Mouse (Mus musculus) neural tube, embryonic 11.5 days (tissue): ENCODE measurements at regions not wholly inside any gene's neighbourhood (a gene's known extent, or its start where the extent isn't known, plus 50 kb on each side); places are given as distances from the start of the nearest gene placed in this dataset.

Experiments used
- ATAC-seq: fragments of 200-750 bp; cut with Nextera tagmentation; 2 replicates; pipeline ENCODE4 v1.8.0; 2017; ENCODE audit warnings: moderate number of reproducible peaks, mild to moderate bottlenecking, moderate TSS enrichment, moderate library complexity; ENCODE audit not compliant: insufficient read depth, low FRiP score, low TSS enrichment
- DNase-seq: peaks from one replicate; pipeline ENCODE4 v3.0.0-alpha.2; 2015; ENCODE audit warnings: low spot score
- H3K27ac ChIP-seq: fragments of 300-500 bp; sonication (generic); 2 replicates; pipeline ENCODE4 v1.5.1; 2014; ENCODE audit warnings: low read depth, mild to moderate bottlenecking, low read length
- H3K27me3 ChIP-seq: fragments of 300-500 bp; sonication (generic); 2 replicates; pipeline ENCODE4 v1.6.1; 2014; ENCODE audit warnings: mild to moderate bottlenecking, low read length, mixed read lengths; ENCODE audit not compliant: control insufficient read depth, insufficient read depth
- H3K36me3 ChIP-seq: fragments of 300-500 bp; sonication (generic); 2 replicates; pipeline ENCODE4 v1.6.1; 2014; ENCODE audit warnings: mild to moderate bottlenecking, low read length, moderate library complexity, mixed read lengths; ENCODE audit not compliant: control insufficient read depth, insufficient read depth
- H3K4me1 ChIP-seq: fragments of 300-500 bp; sonication (generic); 2 replicates; pipeline ENCODE4 v1.6.1; 2014; ENCODE audit warnings: low read length, mixed read lengths; ENCODE audit not compliant: control insufficient read depth, insufficient read depth
- H3K4me2 ChIP-seq: fragments of 300-500 bp; sonication (generic); 2 replicates; pipeline ENCODE4 v1.6.1; 2014; ENCODE audit warnings: low read depth, mild to moderate bottlenecking, moderate library complexity
- H3K4me3 ChIP-seq: fragments of 300-500 bp; sonication (generic); 2 replicates; pipeline ENCODE4 v1.5.1; 2014; ENCODE audit warnings: low read depth, low read length
- H3K9ac ChIP-seq: fragments of 300-500 bp; sonication (generic); 2 replicates; pipeline ENCODE4 v1.6.1; 2014; ENCODE audit warnings: mild to moderate bottlenecking, low read length
- H3K9me3 ChIP-seq: fragments of 300-500 bp; sonication (generic); 2 replicates; pipeline ENCODE4 v1.6.1; 2016; ENCODE audit warnings: low read length; ENCODE audit not compliant: control insufficient read depth
- WGBS: fragments of 180-500 bp; shearing (Covaris S2); extraction: QIAGEN DNeasy Blood & Tissue Kit; methylation state at CpG from one replicate; pipeline ENCODE4 v1.1.7; 2014; 5-methylcytosine and 5-hydroxymethylcytosine counted together

DNA sequence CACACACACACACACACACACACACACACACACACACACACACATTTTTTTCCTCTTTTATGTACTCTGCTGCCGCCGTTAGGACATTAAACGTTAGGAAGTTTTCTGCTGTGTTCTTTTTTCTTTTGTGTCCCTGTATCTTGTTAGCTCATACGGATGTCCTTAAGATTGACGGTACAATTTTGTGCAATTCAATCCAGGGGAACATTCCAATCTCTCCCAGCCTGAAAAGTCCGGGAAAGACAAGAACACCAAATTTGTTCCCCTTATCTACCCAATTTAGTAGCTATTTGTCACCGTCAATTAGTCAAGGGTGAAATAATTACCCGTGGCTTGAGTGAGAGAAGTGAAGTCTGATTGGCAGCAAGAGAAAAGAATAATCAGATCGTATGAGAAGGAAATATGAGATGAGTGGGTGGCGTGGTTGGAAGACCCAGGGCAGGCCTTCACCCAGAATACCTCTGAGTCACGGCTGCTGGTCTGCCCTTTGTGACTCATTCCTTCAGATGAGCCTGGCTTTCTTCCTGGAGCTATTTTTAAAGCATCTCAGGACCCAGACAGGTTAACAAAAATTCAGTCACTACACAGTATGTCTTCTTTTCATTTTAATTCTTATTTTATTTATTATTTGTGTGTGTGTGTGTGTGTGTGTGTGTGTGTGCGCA, 318.4 kb downstream of the Insig2 start:
- Histone ChIP-seq H3K4me3 (no peak overlapping the region), H3K4me1 (no peaks in the 10 kb centered on the region), H3K27me3 (no peaks in the 10 kb centered on the region), H3K27ac (no peak overlapping the region), H3K9me3 (no peaks in the 10 kb centered on the region), H3K9ac (no peak overlapping the region), H3K36me3 (no peaks in the 10 kb centered on the region), H3K4me2 (no peak overlapping the region)
- DNase-seq: no peak
- no peak for ATAC-seq
- whole genome bisulfite sequencing: 60% methylated on average over 12 of the region's 12 CpGs

DNA sequence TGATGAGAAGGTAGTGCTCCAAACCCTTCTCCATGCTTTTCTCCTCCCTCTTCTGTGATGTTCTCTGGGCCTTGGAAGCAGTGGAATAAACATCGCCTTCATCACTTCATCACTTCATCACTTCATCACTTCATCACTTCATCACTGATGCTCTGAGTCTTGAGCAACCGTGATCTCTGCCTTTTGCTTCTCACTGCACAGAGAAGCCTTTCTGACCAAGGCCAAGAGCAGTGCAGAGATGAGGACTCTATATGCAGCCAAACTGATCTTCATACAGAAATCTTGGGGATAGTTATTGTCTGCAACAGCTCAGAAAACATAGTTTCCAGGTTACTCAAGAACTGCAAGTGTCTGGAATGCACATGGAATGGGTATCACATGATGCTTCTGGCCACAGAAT, 303.0 kb downstream of the Insig2 start:
- no peaks in the 10 kb centered on the region for H3K4me1 ChIP-seq
- H3K36me3 ChIP-seq: no peaks in the 10 kb centered on the region
- H3K9me3 ChIP-seq: no peaks in the 10 kb centered on the region
- H3K4me2 ChIP-seq: no peak overlapping the region
- ATAC-seq: no peak
- no peak overlapping the region for H3K4me3 ChIP-seq
- no peaks in the 10 kb centered on the region for H3K27me3 ChIP-seq
- DNase-seq: no peak
- H3K27ac ChIP-seq: no peak overlapping the region
- H3K9ac ChIP-seq: no peak overlapping the region
- WGBS: 96% methylated on average over 2 of the region's 2 CpGs

DNA sequence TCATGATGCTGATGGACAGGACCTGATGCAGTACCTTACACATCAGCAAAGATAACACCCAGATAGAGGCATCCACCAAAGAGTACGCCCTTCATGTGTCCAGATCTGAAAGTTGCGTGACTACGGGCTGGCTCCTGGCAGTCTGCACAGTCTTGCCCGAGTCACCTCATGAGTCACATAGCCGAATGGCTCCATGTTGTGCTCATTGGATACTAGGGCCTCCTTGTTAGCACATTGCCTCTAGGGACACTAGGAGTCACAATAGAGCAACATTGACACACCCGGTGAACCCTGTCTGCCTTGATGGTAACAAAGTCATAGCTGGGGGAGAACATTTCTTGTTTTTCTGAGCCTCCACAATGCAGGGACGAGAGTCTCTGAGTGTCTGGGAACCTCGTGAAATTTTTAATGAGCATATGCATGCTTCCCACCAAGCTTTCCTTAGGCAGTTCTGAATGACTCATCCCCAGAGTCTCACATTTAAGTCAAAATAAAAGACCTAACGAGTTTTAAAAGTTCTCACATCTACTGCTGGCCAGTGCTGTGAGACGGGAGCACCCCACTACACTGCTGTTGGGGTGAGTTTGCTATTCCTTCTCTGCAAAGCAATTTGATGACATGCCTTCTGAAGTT, 297.5 kb downstream of the Insig2 start:
- H3K9ac ChIP-seq: no peak overlapping the region
- no peaks in the 10 kb centered on the region for H3K9me3 ChIP-seq
- no peaks in the 10 kb centered on the region for H3K27me3 ChIP-seq
- DNase-seq (no peak), ATAC-seq (no peak)
- no peak overlapping the region for H3K4me2 ChIP-seq
- H3K27ac ChIP-seq: no peak overlapping the region
- no peaks in the 10 kb centered on the region for H3K36me3 ChIP-seq
- H3K4me3 ChIP-seq: no peak overlapping the region
- H3K4me1 ChIP-seq: no peaks in the 10 kb centered on the region
- WGBS: 90% methylated on average over 10 of the region's 10 CpGs

DNA sequence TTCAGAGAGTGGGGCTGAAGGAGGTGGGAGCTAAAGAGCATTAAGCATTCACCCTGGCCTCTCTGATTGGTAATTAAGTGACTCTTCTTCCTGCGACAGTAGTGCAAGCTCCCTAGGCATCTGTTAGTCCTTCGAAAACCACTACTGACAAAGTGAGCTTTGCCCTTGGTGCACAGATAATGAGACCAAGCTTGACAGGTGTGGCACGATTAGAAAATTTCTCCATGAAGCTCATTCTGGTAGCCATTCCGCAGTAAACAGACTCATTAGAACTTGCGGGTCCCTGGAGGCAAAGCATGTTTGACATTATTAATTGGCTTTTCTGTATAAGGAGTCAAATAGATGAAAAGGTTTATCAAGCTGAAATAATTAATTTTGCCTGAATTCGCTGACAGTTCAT, 285.8 kb downstream of the Insig2 start:
- Histone ChIP-seq H3K36me3 (no peaks in the 10 kb centered on the region), H3K4me2 (no peak overlapping the region), H3K4me3 (no peak overlapping the region), H3K27me3 (no peaks in the 10 kb centered on the region; the same call in 1 of the 2 replicates), H3K9me3 (no peaks in the 10 kb centered on the region), H3K9ac (no peak overlapping the region), H3K27ac (no peak overlapping the region), H3K4me1 (0 out of 2 replicates have a peak, but pooled peaks cover 3% of the 10 kb centered on the region)
- no peak for ATAC-seq
- 83% methylated on average over 6 of the region's 6 CpGs for WGBS
- DNase-seq: no peak

DNA sequence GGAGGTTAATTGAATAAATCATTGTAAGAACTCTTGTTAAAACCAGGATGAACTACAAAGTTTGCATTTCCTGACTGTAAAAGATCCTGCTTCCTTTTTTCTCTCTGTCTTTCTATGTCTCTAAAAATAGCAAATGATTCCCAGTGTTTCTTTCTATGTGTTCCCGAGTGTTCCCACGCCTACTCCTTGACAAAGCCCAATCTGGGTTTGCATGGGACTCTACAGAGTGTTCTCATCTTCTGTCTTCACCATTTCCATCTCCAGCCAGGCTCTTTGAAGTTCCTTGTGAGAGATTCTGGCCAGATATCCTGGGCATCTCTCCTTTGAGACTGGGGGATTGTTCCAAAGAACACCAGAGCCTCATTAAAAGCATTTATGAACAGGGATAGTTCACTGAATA, 285.0 kb downstream of the Insig2 start:
- no peak for ATAC-seq
- 87% methylated on average over 2 of the region's 2 CpGs for WGBS
- H3K36me3 ChIP-seq: no peaks in the 10 kb centered on the region
- no peak overlapping the region for H3K4me2 ChIP-seq
- H3K27ac ChIP-seq: no peak overlapping the region
- no peaks in the 10 kb centered on the region; the same call in 1 of the 2 replicates for H3K27me3 ChIP-seq
- H3K4me1 ChIP-seq: 0 out of 2 replicates have a peak, but pooled peaks cover 3% of the 10 kb centered on the region
- H3K9ac ChIP-seq: no peak overlapping the region
- no peaks in the 10 kb centered on the region for H3K9me3 ChIP-seq
- no peak overlapping the region for H3K4me3 ChIP-seq
- DNase-seq: no peak

DNA sequence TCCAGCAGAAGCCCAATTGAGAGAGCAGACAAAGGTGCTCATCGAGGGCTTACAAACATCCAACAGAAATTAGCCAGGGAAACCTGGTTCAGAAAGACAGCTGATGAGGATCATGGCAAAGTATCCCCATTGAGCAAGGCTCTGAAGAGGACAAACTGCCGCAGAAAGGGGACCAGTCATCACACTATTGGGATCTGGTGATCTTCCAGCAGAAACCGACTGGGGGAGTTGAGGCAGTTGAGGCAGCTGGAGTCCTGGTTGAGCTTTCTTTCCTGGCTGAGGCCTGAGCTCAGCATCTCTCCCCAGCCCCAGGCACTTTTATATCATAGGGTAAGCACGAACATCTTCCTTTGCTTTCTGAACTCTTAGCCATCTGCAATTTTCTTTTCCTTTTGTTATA, 282.7 kb downstream of the Insig2 start:
- WGBS: 76% methylated on average over 4 of the region's 4 CpGs
- no peaks in the 10 kb centered on the region; the same call in 1 of the 2 replicates for H3K27me3 ChIP-seq

DNA sequence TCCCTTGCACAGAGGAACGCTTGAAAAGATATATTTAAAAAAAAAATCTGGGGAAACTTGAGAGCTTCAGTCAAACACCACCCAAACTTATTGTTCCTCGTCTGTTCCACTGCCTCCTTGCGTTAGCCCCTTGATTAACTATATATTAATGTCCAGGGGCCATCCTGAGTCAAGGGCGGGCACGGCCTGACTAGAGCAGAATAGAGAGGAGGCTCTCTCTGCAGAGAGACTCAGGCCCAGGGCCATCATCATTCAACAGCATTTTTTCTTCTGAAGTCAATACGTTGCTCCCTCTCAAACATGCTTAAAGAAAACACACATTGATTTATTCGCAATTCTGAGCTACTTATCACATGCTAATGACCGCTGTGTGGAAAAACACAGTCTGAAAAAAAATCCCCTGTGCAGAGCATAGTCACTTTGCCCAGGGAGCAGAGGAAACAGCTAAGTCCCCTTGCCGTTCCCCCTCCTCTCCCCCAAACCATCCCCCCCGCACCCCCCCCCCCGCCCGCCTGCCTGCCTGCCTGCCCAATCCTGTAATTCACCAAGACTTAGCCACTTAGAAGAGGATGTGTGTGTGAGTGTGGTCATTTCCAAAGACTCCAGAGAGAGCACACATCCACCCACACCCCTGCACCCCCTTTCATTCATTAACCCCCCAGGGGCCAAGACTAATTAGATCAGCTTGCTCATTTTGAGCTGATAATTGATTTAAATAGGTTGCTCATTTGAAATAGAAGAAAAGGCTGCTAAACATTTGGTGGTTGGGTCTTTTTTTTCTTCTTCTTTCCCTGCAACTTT, 281.5 kb downstream of the Insig2 start:
- H3K27me3 ChIP-seq: no peaks in the 10 kb centered on the region; the same call in 1 of the 2 replicates
- no peaks in the 10 kb centered on the region for H3K9me3 ChIP-seq
- ATAC-seq (peak; percentile 92), DNase-seq (peak; percentile 18)
- WGBS: 23% methylated on average over 12 of the region's 12 CpGs
- H3K4me1 ChIP-seq: 0 out of 2 replicates have a peak, but pooled peaks cover 3% of the 10 kb centered on the region
- H3K9ac ChIP-seq: no peak overlapping the region
- H3K4me3 ChIP-seq: no peak overlapping the region
- no peak overlapping the region for H3K4me2 ChIP-seq
- no peak overlapping the region for H3K27ac ChIP-seq
- H3K36me3 ChIP-seq: no peaks in the 10 kb centered on the region

More for the DNA sequence above, 282.7 kb downstream of the Insig2 start:
- DNase-seq (no peak), ATAC-seq (no peak)
- Histone ChIP-seq H3K27ac (no peak overlapping the region), H3K9ac (no peak overlapping the region), H3K9me3 (no peaks in the 10 kb centered on the region), H3K4me2 (no peak overlapping the region), H3K4me3 (no peak overlapping the region), H3K4me1 (0 out of 2 replicates have a peak, but pooled peaks cover 3% of the 10 kb centered on the region), H3K36me3 (no peaks in the 10 kb centered on the region)

DNA sequence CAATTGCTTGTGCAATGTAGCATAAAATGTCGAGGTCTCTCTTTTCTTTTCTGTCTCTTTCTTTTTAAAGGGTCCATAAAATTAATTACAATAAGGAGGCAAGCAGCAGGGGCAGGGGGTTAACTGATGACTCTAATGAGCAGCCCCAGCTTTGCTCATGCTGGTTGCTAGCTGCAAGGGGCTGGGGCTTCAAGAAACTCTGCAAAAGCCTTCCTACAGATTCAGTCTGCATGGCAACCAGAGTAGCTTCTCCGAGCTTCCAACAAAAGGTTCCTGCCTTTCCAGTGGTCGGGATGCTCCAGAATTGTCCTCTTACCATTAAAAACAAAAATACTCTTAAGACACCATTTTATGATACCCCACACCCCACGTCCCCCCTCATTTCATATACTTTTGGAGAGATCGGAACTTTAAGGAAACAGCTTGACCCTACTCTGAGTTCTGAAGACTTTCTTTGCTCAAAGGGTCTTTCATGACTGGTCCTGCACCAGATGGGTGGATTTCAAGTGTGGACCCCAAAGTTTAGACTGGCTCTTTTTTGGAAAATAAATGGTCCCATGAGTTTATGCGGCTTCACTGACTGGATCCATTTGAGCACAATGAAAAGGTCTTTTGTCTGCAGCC, 280.8 kb downstream of the Insig2 start:
- Histone ChIP-seq H3K36me3 (no peaks in the 10 kb centered on the region), H3K4me1 (0 out of 2 replicates have a peak, but pooled peaks cover 3% of the 10 kb centered on the region), H3K27me3 (no peaks in the 10 kb centered on the region; the same call in 1 of the 2 replicates), H3K9me3 (no peaks in the 10 kb centered on the region), H3K9ac (no peak overlapping the region), H3K4me3 (no peak overlapping the region), H3K4me2 (no peak overlapping the region), H3K27ac (no peak overlapping the region)
- DNase-seq (peak; percentile 55), ATAC-seq (peak; percentile 72)
- 33% methylated on average over 6 of the region's 6 CpGs for WGBS
